Mouse (Mus musculus): ENCODE results near the gene Dchs2.

DNA sequence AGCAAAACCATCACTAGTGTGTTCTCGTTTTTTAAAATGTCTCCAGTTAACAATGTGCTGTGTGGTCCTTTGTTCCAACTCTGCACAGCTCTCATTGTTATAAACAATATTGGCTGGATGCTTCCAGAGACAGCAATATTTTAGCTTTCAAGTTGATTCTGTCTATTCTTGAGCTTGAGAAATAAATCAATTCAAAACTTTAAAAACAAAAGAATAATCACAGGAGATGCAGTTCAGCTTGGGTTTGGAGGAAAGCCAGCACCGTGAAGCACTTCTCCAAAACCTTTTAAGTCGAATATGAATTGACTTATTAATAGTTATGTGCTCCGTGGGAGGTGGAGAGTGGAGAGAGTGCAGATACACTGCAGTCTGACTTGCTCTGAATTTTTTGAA, 20.3 kb downstream of the Dchs2 start:
- no peak for TF ChIP-seq POLR2A (IDR thresholded peaks at IDR 0.05; ENCODE audit: borderline replicate concordance, low read depth, low read length)
- no peak for TF ChIP-seq CTCF (IDR thresholded peaks at IDR 0.05; ENCODE audit: low read depth, low read length)
